Mouse (Mus musculus): Measurements from ENCODE around the gene Erbin.

GRCm38 (mm10) chr13:103958607-103959123 is 38.4 kb upstream of the Erbin start:
- TF ChIP-seq USF1 (IDR thresholded peaks at IDR 0.05; ENCODE audit: low read depth) (no peak), TCF3 (IDR thresholded peaks at IDR 0.05; ENCODE audit: insufficient read length, low read depth) (no peak)
